Mouse (Mus musculus) right cerebral cortex, adult 18-20 months (tissue): ENCODE data around the gene Morn4.
A peak's percentile ranks its signal among the peaks of the same experiment; 100 is the strongest.

Experiments
- DNase-seq: peaks from one replicate; pipeline ENCODE4 v3.0.0; 2022; ENCODE audit warnings: mixed read lengths

The Morn4 gene

DNA sequence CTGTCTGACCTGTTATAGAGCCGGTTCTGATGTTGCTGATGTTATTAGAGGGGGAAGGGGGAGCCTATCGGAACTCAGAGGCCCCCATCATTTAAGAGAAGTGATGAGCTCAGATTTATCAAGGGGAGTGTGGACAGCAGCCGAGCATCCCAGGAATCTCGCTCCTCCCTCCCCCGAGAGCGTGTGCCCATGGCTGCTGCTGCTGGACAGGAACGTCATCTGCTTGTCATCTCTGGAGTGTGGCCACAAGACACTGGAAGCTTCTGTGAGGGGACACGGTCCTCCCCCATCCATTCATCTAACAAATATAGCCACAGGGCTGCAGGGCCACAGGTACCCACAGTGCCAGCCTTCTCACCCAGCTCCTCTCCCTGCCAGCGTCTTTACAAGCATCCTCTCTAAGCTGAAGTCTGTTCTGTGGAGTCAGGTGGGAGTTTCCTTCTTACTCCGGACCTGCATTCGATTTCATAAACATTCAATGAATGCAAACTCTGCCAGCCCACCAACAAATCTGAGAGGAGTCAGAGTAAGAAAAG is 48.9 kb downstream of the Morn4 start:
- no peak for DNase-seq

DNA sequence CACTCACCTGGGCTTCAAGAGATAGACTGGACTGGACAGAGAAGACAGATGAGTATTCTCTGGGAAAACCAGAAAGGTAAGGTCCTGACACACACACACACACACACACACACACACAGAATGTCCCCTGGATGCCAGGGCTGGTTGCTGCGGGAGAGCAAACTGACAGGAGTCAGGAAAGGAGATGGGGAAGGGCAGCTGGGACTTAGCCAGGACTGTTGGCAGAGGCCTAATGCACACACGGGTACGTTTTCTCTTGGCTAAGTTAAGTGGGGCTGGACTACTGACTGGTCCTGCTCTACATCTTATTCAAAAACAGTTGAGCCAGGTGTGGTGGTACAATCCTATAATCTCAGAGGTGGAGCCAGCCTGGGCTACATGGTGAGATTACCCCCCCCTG is 49.8 kb downstream of the Morn4 start:
- DNase-seq: no peak

GRCm38 (mm10) chr19:42035456-42036248 is 50.5 kb downstream of the Morn4 start, which contains the start of gene Ankrd2:
Gene Ankrd2 (plus strand): TSS chr19:42036000.
- peak; percentile 85 for DNase-seq

DNA sequence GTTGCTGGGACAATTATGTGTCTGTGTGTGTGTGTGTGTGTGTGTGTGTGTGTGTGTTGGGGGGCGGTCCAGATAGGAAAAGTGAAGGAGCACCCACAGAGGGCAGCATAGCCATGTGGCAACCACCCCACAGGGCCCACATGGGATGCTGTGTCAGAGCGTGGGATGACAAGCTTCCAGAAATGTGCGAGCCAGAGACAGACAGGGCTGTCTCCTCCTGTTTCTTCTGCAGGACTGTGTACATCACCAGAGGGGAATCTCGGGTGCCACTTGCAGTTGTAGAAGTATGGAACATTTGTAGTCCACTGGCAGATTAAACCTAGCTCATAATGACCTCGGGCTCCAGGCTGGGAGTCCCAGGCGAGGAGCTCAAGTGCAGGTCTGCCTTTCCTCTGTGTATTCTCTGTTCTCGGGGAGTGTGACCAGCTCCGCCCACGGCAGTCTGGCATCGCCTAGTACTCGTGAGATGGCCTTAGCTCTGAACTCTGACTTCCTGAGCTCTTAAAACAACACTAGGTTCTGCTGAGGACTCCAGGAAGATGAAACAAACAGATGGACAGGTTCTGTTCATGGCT is 51.2 kb downstream of the Morn4 start:
- peak; percentile 31 for DNase-seq

DNA sequence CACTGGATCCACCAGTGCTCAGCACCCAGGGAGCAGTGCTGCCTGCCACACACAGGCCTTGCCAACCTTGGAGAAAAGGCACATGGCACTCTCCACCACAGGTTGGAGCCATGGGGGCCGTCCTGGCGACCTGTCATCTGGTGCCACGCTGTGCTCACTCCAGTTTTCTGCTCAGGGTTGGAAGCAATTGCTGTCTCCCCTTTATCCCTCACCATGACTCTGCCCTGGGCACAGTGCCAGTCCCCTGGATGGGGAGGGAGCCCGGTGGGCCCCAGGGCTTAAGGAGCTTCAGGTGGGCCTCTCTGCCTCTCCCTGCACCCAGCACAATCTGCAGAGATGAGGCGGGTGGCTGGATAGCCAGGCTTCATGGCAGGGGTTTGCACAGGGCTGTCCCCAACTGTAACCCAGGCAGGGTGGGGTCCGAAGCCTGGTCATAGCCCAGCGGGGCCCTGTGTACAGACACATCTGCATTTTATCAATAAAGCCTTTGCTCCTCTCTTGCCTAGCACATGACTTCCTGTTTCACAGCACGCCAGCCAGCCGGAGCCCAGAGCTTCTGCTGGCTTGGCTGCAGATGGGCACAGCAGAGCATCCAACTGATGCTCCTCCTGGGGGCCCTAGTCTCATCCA is 51.9 kb downstream of the Morn4 start:
- no peak for DNase-seq

GRCm38 (mm10) chr19:42033611-42034010 is 52.5 kb downstream of the Morn4 start:
- no peak for DNase-seq

DNA sequence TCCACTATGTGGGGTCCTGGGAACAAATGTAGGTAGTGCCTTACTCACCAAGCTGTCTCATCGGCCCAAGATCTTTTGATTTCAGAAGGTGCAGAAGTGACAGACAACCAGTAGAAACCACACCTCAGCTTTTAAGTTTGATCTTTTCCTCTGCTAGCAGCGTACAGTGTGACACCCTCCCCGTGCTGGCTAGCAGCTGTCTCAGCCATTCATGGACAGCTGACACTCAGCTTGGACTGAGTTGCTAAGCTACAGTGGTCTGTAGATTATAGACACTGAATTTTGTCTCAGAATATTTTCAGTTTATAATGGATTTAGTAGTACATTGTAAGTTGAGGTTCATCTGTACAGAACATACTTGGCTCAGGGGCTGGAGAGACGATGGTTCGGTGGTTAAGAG is 55.0 kb downstream of the Morn4 start:
- DNase-seq: no peak

DNA sequence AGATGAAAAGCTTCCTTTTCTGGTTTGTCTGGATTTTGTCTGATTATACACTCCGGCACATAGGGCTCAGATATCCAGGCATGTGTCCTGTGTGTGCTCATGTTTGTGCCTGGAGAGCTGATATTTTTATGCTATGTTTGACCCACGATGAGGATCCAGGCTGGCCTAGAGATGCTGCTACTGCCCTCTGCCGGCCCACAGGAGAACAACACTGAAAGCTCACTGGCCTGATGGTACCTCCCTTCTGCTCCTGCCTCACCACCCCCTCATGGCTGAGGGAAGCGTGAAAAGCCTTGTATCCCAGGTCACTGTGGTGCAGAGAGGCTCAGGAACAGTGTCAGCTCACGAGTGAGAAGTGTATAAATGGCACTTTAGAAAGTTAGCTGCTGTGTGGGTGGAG is 60.0 kb downstream of the Morn4 start:
- peak; percentile 80 for DNase-seq
